Mouse (Mus musculus): Measurements from ENCODE around the gene Fam126b. TPM values are rescaled to one million over a fixed set of nuclear protein-coding genes. Genes with fewer than 3 reads are reported as not detected.
"Not testable (repeated sequence)": the region's sequence is repeated elsewhere in the genome, so short reads cannot be mapped to it uniquely, and the experiment has no call there.

Gene Fam126b
- total RNA-seq, 2 experiments from 2014 or later, result 15.4 to 16.8 TPM

DNA sequence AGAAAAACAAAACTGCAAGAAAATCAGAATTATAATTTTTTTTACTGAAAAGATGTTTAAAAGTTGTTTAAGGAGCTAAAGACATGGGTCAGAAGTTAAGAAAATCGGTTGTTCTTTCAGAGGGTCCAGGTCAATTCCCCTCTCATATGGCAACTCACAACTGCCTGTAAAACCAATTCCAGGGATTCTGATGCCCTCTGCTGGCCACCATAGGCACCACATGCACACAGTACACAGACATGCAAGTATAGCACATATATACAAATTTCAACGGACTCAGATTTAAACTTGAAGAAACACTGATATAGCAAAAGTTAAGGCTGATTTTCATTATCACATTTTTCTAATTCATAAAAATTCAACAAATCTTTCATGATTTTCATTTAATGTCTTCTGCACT lies 6.9 kb downstream of the Fam126b start:
- DNase-seq, result peak in 1 of 2 experiments; percentile 16
- intact Hi-C loops (cut with DNase I), result no loop called here

DNA sequence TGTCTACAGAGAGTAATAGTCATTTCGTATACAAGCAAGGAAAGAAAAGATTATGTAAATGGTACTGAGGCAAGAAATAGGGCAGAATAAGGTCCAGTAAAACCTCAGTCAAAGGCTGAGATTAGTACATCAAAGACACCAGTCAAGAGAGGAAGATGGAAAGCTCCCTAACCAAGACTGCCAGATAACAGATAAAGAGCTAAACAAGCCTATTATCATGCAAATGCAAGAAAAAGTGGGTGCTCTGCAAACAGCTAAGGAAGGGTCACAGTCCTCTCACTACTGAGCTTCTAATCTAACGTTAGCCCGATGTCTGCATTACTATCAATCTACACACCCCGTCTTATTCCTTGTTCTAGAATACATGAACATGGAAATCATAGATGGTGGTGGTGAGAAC lies 15.7 kb downstream of the Fam126b start:
- intact Hi-C loops (cut with DNase I), result no loop called here
- DNase-seq, result no peak

DNA sequence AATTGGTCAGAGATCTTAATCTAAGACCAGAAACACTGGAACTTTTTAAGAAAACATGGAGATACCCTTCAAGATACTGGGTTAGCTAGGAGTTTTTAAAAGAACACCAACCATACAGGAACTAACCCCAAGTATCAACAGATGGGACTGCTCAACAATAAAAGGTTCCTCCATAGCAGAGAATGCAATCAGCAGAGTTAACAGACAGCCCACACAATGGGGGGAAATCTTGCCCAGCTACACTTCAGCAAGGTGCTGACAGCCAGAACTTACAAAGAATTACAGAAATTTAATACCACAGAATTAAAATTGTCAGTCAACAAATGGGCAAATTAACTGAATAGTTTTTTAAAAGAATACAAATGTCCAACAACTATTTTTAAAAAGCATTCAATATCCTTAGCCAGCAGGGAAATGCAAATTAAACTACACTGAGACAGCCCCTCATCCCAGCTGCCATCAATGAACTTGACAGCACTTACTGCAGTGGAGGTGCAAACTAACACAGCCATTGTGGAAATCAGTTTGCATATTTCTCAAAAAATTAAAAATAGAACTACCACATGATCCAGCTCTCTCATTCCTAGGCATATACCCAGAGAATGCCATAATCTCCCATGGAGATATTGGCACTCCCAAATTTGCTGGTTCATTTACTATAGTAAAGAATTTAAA lies 17.5 kb downstream of the Fam126b start:
- DNase-seq, result no peak
- intact Hi-C loops (cut with DNase I), result no loop called here

DNA sequence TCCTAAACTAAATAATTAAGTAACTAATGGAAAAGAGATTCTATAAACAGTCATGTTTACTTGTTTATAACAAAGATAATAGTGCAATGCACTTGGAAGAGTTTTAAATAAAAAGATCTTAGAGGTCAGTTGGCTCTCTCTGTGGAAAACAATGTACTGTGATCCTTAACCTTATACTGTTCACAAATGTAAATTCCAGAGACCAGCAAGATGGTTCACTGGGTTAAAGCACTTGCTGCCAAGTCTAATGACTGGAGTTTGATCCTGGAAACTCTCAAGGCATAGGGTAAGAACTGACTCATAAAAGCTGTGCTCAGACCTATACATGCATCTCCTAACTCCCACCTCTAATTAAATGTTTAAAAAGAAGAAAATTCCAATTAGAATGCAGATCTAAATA lies 19.5 kb downstream of the Fam126b start:
- no peak for DNase-seq
- intact Hi-C loops (cut with DNase I), result no loop called here

DNA sequence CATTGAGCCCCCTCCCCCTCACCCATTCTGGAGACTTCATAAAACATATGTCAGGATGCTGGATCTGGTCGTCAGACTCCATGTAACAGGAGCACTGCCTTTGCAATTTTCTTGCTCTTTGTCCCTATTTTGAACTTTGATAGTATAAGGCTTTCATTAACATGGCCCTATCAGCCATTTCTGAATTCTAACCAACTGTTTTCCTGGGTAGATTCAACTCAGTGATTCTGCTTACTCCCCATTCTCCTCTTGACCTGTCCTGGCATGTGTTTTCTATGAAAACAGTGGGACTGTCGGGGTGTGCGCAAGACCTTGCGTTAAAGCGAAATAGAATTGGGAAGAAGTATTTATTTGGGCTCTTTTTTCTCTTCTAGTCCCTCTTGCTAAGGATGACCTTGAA lies 21.1 kb downstream of the Fam126b start:
- intact Hi-C loops (cut with DNase I), result loop anchor here (5.0 kb wide), 1 partner anchor 182 kb away; no protein-coding TSS in a partner anchor
- no peak for DNase-seq

DNA sequence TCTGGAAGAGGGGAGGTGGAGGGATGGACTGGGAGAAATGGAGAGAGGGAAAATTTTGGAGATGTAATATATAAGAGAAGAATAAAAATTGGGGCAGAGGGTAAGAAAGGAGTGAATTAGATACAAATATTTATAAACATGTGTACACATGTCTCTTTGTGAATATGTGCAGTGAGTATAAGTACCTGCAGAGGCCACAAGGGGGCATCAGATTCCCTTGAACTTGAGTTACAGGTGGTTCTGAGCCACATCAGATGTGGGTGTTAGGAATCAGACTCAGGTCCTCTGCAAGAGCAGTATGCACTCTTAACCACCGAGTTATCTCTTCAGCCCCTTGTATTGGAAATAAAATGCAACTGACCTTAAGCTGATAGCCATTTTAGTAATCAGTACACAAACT lies 23.7 kb downstream of the Fam126b start:
- intact Hi-C loops (cut with DNase I), result loop anchor here (2.0 to 5.0 kb wide), 2 partner anchors 114 to 185 kb away; no protein-coding TSS in a partner anchor
- DNase-seq, result peak; percentile 34 to 57

DNA sequence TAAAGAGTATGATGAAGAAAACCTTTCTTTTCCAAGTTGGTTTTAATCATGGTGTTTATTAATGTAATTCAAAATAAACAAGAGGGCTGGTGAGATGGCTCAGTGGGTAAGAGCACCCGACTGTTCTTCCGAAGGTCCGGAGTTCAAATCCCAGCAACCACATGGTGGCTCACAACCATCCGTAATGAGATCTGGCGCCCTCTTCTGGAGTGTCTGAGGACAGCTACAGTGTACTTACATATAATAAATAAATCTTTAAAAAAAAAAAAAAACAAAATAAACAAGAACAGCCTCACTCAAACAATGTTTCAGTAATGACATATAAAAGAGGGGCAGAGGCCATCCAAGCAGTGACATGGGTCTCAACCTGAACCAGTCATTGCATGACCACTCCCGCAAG lies 25.8 kb downstream of the Fam126b start:
- not testable (repeated sequence) for DNase-seq
- intact Hi-C loops (cut with DNase I), result loop anchor here (5.0 kb wide), 1 partner anchor 187 kb away; no protein-coding TSS in a partner anchor

DNA sequence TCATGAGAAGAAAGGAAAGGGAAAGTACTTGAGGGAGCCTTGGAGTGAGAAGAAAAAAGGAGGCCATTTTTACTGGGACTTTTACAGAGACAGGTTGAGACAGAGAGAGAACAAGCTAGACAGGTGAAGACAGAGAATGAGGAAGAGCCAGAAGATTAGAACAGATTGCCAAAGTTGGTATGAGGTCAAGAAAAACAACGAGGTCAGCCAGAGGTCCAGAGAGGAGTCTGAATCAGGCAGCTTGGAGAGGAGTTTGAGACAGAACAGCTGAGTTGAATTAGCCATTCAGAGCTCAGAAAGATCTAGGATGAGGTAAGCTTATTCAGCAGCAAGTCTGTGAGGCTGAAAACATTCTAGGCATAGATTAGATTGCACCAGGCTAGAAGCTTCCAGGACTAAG lies 44.7 kb downstream of the Fam126b start:
- no peak for DNase-seq
- intact Hi-C loops (cut with DNase I), result no loop called here

DNA sequence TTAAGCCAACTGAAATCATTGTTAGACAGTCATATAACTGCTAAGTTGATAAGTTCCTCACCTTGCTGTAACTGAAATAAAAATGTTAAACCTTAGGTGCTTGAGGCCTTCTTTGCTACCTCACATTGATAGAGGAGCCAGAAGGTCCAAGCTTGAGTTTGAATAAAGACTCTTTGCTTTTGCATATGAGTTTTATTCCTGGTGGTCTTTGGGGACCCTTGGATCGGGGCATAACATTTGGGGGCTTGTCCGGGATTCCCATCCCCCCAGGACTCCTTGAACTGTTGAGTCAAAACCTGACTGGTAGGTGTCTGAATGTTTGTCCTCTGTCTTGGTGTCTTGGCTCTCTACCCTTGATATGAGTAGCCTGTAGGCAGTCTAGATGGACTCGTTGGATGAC lies 78.9 kb downstream of the Fam126b start:
- intact Hi-C loops (cut with DNase I), result no loop called here
- no peak for DNase-seq

DNA sequence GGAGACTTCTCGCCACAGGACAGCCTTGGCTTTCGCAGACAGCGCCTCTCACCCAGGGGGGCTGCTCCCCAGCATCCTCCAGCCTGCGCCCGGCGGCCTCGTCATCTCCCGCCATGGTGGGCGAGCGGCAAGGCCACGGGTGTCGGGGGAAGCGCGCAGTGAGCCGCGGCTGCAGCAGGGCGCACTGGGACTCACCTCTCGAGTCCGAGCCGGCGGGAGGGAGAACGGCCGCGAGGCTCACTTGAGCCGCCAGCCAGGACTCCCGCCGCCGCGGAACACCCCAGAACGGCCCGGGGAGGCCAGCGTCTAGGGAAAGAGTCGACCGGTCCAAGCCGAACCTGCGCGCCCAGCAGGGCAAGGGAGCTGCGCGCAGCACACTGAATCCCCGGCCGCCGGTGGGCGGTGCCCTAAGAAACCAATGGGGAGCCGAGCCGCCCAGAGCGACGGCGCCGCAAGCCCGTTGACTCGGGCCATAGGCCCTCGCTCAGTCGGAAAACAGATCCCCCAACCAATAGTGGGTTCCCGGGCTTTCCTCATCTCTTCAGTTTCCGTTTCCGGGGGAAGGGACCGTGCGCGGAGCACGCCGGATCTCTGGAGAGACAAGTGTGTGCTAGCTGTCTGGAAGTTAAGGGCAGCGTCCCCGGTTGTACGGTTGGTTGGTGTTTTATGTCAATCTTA lies 81.4 kb downstream of the Fam126b start, which contains the start of gene Orc2:
Gene Orc2, minus strand, starts transcription at position 533 of the 678 bp plus-strand sequence.
- intact Hi-C loops (cut with DNase I), result no loop called here
- DNase-seq, result peak; percentile 88

DNA sequence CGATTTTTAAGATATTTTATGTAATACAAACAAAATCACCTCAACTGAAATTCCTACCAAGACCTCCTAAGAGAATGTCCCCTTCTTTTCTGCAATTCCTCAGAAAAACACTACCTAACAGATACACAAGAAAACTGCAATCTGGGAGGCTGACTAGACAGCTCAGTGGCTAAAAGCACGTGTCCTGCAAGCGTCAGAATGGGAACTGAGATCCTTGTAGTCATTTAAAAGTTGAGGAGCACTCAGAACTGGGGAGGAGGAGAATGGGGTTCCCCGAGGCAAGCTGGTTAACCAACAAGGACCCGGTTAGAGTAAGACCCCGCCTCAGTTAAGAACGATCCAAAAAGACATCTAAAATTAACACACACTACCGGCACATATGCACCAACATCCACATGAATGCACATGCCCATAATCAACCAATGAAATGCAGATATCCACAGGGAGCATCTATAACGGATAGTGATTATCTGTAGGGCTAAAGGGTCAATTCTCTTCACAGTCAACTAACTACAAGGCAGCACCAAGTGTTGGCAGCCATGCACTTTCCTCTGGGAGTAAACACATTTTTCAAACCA lies 82.2 kb downstream of the Fam126b start:
- no peak for DNase-seq
- intact Hi-C loops (cut with DNase I), result no loop called here

DNA sequence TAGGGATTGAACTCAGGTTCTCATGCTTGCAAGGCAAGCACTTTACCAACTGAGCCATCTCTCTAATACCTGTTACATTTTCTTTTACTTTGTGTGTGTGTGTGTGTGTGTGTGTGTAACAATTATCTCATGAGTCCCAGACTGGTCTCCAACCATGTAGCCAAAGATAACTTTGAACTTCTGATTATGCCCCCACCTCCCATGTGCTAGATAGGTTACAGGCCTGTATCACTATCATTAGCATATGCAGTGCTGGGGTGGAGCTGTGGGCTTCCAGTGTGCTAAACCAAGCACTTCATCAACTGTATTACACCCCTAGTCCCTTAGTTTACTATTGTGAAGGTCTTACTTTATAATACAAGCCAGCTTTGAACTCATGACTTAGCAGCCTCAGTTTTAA lies 83.0 kb downstream of the Fam126b start:
- no peak for DNase-seq
- intact Hi-C loops (cut with DNase I), result no loop called here

DNA sequence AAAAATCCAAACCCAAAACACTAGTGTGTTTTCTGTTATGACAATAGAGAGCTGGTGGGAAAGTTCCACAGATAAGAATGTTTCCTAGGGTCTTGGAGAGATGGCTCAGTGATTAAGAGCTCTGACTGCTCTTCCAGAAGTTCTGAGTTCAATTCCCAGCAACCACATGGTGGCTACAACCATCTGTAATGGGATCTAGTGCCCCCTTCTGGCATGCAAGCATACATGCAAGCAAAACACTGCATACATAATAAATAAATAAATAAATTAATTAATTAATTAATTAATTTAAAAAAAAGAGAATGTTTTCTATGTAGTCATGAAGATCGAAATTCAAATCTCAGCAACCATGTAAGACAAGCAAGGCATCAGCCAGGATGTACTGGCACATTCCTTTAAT lies 87.4 kb downstream of the Fam126b start:
- DNase-seq, result no peak
- intact Hi-C loops (cut with DNase I), result no loop called here

DNA sequence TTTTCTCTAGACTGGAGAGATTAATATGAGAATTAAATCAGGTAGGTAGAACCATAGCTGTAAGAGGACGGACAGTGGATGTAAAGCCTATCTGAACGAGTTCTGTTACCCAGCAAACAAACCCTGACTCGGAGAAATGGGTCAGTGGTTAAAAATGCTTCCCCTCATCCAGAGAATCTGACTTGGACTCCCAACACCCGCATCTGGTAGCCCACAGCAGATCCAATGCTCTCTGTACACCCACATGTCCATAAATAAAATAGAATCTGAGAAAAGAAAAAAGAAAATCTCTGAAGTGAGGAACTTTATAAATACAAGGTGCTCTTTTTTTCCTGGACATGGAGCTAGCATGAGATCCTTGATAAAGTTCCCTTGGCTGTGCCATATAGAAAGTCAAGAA lies 88.4 kb downstream of the Fam126b start:
- intact Hi-C loops (cut with DNase I), result no loop called here
- no peak for DNase-seq

DNA sequence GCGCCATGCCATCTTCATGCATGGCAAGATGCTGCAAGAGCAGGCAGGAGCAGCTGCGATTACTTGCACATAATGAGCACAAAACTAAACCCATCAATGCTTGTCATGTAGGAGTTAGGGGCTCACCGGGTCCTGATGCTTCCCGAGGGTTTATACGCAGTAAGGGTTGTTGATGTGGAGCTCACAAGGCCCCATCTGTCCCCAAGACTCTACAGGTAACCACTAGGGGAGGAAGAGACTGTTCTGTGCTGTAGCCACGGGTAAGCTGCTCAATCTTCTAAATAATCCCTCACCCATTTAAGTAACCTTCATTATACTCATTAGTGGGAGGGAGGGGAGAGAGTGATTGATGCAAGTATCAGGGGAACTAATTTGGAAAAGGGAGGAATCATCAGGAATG lies 90.5 kb downstream of the Fam126b start:
- intact Hi-C loops (cut with DNase I), result no loop called here
- no peak for DNase-seq

DNA sequence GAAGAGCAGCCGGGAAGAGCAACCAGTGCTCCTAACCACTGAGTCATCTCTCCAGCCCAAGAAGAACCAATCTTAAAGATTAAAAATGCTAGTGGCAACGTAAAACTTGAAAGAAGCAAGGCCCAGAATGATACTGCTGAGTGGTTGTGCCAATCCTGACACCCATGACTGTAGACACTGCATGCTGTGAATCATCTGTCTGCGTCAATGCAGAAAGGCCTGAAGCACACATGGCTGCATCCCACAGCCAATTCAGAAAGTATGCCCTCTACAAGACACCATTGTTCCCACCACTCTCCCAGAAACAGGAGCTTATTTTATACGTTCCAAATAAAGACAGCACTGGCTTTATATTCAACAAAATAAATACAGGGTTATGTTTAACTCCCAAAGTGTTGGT lies 103.5 kb downstream of the Fam126b start:
- intact Hi-C loops (cut with DNase I), result no loop called here
- no peak for DNase-seq

DNA sequence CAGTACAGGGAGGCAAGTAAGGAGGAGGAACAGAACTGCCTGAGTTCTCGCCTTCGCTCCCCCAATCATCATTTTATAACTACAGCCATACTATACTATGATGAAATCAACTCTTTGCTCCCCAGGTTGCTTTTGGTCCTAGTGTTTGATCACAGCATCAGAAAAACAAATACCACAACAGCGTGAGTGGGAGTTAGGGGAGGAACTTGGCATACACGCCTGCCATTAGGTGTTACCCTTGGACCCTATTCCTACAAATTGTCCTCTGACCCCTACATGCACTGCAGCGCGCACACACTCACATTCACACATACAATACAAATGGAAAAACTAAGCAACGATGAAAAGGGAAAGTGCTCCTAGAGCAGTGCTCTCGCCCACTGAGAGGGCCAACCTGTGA lies 110.5 kb downstream of the Fam126b start:
- intact Hi-C loops (cut with DNase I), result no loop called here
- no peak for DNase-seq

Other genes with a start within 250 kb of the Fam126b start
- 10 to 100 TPM; 73.7 to 74.5 TPM for gene Bzw1, start 193.4 kb downstream of the Fam126b start, total RNA-seq (2021)
- gene Clk1, start 162.3 kb downstream of the Fam126b start, total RNA-seq (2021), result 10 to 100 TPM; 59.6 to 68.2 TPM
- 10 to 100 TPM in 1 of 2 experiments, 1 to 10 TPM in 1; 10.0 to 12.6 TPM for gene Nif3l1, start 141.2 kb downstream of the Fam126b start, total RNA-seq (2021)
- 10 to 100 TPM; 13.8 to 17.0 TPM for gene Ppil3, start 140.8 kb downstream of the Fam126b start, total RNA-seq (2021)
- 10 to 100 TPM; 10.7 to 11.2 TPM for gene Orc2, start 81.2 kb downstream of the Fam126b start, total RNA-seq (2021)
- gene Ndufb3, start 61 bp upstream of the Fam126b start, total RNA-seq (2021), result 100 to 1,000 TPM; 300 to 304 TPM
- gene Als2cr12, start 109.7 kb upstream of the Fam126b start, total RNA-seq (2021), result not detected
- gene Cflar, start 125.2 kb upstream of the Fam126b start, total RNA-seq (2021), result 10 to 100 TPM; 56.4 to 61.5 TPM
- 10 to 100 TPM in 1 of 2 experiments, 1 to 10 TPM in 1; 6.8 to 10.1 TPM for gene Casp8, start 209.1 kb upstream of the Fam126b start, total RNA-seq (2021)

All from heart, postnatal 36 days (tissue).